Mouse (Mus musculus): ENCODE data around the gene Gpr34. TPM values are rescaled to one million over a fixed set of nuclear protein-coding genes. Genes with fewer than 3 reads are reported as not detected.

Gpr34 gene
- polyA plus RNA-seq, 1 experiment from 2014 or later = 3.4 TPM

GRCm38 (mm10) chrX:13618476-13618875 is 13.4 kb upstream of the Gpr34 start:
- Histone ChIP-seq H3K36me3 (ENCODE audit: control insufficient read depth, insufficient read depth, low read length) (no peaks in the 10 kb centered on the region), H3K27me3 (ENCODE audit: control insufficient read depth, insufficient read depth, low read length) (no peaks in the 10 kb centered on the region; the same call in 1 of the 2 replicates), H3K4me1 (replicated peaks; ENCODE audit: control insufficient read depth, insufficient read depth, low read length) (no peaks in the 10 kb centered on the region), H3K9me3 (ENCODE audit: control insufficient read depth, low read length) (no peaks in the 10 kb centered on the region), H3K9ac (ENCODE audit: low read depth, low read length) (no peak overlapping the region), H3K27ac (ENCODE audit: low read depth, low read length) (no peak overlapping the region), H3K4me2 (replicated peaks; ENCODE audit: low read depth, low read length) (no peak overlapping the region), H3K4me3 (ENCODE audit: low read depth, low read length) (no peak overlapping the region)
- DNase-seq (ENCODE audit: low spot score) = no peak
- 74% methylated on average over 4 of the region's 4 CpGs for WGBS
- no peak for ATAC-seq (ENCODE audit: low FRiP score)

DNA sequence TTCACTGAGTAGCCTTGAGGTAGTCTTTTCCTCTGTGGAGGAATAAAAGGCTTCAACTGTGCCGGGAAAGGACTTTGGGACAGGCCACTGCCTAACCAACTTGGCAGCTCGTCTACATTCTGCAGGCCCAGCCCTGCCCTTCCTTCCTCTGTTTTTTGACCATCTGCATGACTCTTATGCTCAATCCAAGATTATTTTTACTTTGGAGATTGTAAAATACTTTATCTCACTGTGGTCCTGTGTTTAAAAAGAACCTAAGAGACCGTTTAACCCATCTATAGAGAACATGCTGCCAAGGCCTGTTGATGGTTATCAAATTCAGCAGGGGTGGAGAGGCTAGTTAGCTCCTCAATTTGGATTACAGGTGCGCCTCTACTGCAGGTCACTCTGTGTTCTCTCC is 10.4 kb upstream of the Gpr34 start:
- no peaks in the 10 kb centered on the region for H3K9me3 ChIP-seq (ENCODE audit: control insufficient read depth, low read length)
- no peaks in the 10 kb centered on the region for H3K4me1 ChIP-seq (replicated peaks; ENCODE audit: control insufficient read depth, insufficient read depth, low read length)
- 85% methylated on average over 4 of the region's 4 CpGs for WGBS
- DNase-seq (ENCODE audit: low spot score) = no peak
- H3K27ac ChIP-seq (ENCODE audit: low read depth, low read length) = no peak overlapping the region
- H3K27me3 ChIP-seq (ENCODE audit: control insufficient read depth, insufficient read depth, low read length) = no peaks in the 10 kb centered on the region; the same call in 1 of the 2 replicates
- H3K9ac ChIP-seq (ENCODE audit: low read depth, low read length) = no peak overlapping the region
- H3K4me3 ChIP-seq (ENCODE audit: low read depth, low read length) = no peak overlapping the region
- no peak for ATAC-seq (ENCODE audit: low FRiP score)
- H3K36me3 ChIP-seq (ENCODE audit: control insufficient read depth, insufficient read depth, low read length) = no peaks in the 10 kb centered on the region
- no peak overlapping the region for H3K4me2 ChIP-seq (replicated peaks; ENCODE audit: low read depth, low read length)

GRCm38 (mm10) chrX:13622654-13623053 is 9.2 kb upstream of the Gpr34 start:
- Histone ChIP-seq H3K27me3 (ENCODE audit: control insufficient read depth, insufficient read depth, low read length) (no peaks in the 10 kb centered on the region; the same call in 1 of the 2 replicates), H3K27ac (ENCODE audit: low read depth, low read length) (no peak overlapping the region), H3K36me3 (ENCODE audit: control insufficient read depth, insufficient read depth, low read length) (no peaks in the 10 kb centered on the region), H3K4me2 (replicated peaks; ENCODE audit: low read depth, low read length) (no peak overlapping the region), H3K9me3 (ENCODE audit: control insufficient read depth, low read length) (no peaks in the 10 kb centered on the region), H3K4me3 (ENCODE audit: low read depth, low read length) (no peak overlapping the region), H3K4me1 (replicated peaks; ENCODE audit: control insufficient read depth, insufficient read depth, low read length) (no peaks in the 10 kb centered on the region), H3K9ac (ENCODE audit: low read depth, low read length) (no peak overlapping the region)
- DNase-seq (ENCODE audit: low spot score) (no peak), ATAC-seq (ENCODE audit: low FRiP score) (no peak)
- 88% methylated on average over 5 of the region's 5 CpGs for WGBS

DNA sequence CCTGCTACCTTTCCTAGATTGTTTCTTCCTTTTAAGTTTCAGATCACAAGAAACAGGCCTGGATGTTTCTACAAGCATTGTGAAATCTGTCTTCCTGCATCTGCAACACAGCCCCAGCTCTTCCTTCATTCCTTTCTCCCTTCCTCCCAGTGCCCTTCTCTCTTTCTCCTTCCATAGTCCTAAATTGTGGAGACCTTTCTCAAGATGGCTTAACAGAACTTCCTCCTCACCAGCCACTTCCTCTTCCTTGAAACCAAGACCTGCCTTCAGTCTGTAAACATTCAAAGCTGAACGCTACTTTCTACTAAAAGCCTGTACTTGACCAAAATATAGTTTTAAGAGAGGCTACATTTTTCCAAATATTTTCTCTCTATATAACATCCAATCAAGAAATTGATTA is 4.5 kb downstream of the Gpr34 start:
- no peaks in the 10 kb centered on the region for H3K9me3 ChIP-seq (ENCODE audit: control insufficient read depth, low read length)
- H3K4me2 ChIP-seq (replicated peaks; ENCODE audit: low read depth, low read length) = no peak overlapping the region
- ATAC-seq (ENCODE audit: low FRiP score) (no peak), DNase-seq (ENCODE audit: low spot score) (no peak)
- H3K9ac ChIP-seq (ENCODE audit: low read depth, low read length) = no peak overlapping the region
- no peaks in the 10 kb centered on the region for H3K4me1 ChIP-seq (replicated peaks; ENCODE audit: control insufficient read depth, insufficient read depth, low read length)
- H3K27ac ChIP-seq (ENCODE audit: low read depth, low read length) = no peak overlapping the region
- H3K36me3 ChIP-seq (ENCODE audit: control insufficient read depth, insufficient read depth, low read length) = no peaks in the 10 kb centered on the region
- no peaks in the 10 kb centered on the region for H3K27me3 ChIP-seq (ENCODE audit: control insufficient read depth, insufficient read depth, low read length)
- 81% methylated on average over 1 of the region's 1 CpGs for WGBS
- no peak overlapping the region for H3K4me3 ChIP-seq (ENCODE audit: low read depth, low read length)

GRCm38 (mm10) chrX:13638894-13639293 is 7.0 kb downstream of the Gpr34 start:
- 74% methylated on average over 2 of the region's 2 CpGs for WGBS
- H3K4me1 ChIP-seq (replicated peaks; ENCODE audit: control insufficient read depth, insufficient read depth, low read length) = no peaks in the 10 kb centered on the region
- DNase-seq (ENCODE audit: low spot score) = no peak
- no peaks in the 10 kb centered on the region for H3K9me3 ChIP-seq (ENCODE audit: control insufficient read depth, low read length)
- no peak overlapping the region for H3K4me2 ChIP-seq (replicated peaks; ENCODE audit: low read depth, low read length)
- no peak overlapping the region for H3K27ac ChIP-seq (ENCODE audit: low read depth, low read length)
- H3K36me3 ChIP-seq (ENCODE audit: control insufficient read depth, insufficient read depth, low read length) = no peaks in the 10 kb centered on the region
- H3K27me3 ChIP-seq (ENCODE audit: control insufficient read depth, insufficient read depth, low read length) = no peaks in the 10 kb centered on the region
- ATAC-seq (ENCODE audit: low FRiP score) = no peak
- no peak overlapping the region for H3K9ac ChIP-seq (ENCODE audit: low read depth, low read length)
- no peak overlapping the region for H3K4me3 ChIP-seq (ENCODE audit: low read depth, low read length)

GRCm38 (mm10) chrX:13651889-13652288 is 20.0 kb downstream of the Gpr34 start:
- no peak for DNase-seq (ENCODE audit: low spot score)
- Histone ChIP-seq H3K9me3 (ENCODE audit: control insufficient read depth, low read length) (no peaks in the 10 kb centered on the region), H3K27ac (ENCODE audit: low read depth, low read length) (no peak overlapping the region), H3K4me1 (replicated peaks; ENCODE audit: control insufficient read depth, insufficient read depth, low read length) (no peaks in the 10 kb centered on the region), H3K9ac (ENCODE audit: low read depth, low read length) (no peak overlapping the region), H3K27me3 (ENCODE audit: control insufficient read depth, insufficient read depth, low read length) (no peaks in the 10 kb centered on the region), H3K4me2 (replicated peaks; ENCODE audit: low read depth, low read length) (no peak overlapping the region), H3K36me3 (ENCODE audit: control insufficient read depth, insufficient read depth, low read length) (no peaks in the 10 kb centered on the region), H3K4me3 (ENCODE audit: low read depth, low read length) (no peak overlapping the region)
- 76% methylated on average over 2 of the region's 2 CpGs for WGBS
- no peak for ATAC-seq (ENCODE audit: low FRiP score)

DNA sequence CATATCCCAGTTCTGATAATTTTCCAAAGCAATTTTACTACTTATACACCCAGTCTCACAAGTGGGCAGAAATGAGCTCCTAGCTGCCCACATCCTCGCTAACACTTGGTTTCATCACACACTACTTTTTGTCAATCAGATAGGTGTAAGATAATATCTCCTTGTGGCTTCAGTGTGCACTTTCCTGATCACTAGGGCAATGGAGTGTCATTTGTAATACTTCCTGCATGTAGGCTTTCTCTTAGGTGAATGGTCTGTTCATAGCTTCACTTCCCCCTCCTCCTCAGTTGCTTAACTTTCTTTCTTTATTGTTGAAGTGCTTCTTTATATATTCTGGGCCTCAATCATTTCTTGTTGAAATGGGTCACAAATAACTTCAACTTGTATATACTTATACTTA is 20.4 kb downstream of the Gpr34 start:
- Histone ChIP-seq H3K27ac (ENCODE audit: low read depth, low read length) (no peak overlapping the region), H3K36me3 (ENCODE audit: control insufficient read depth, insufficient read depth, low read length) (no peaks in the 10 kb centered on the region), H3K4me3 (ENCODE audit: low read depth, low read length) (no peak overlapping the region), H3K9ac (ENCODE audit: low read depth, low read length) (no peak overlapping the region), H3K4me2 (replicated peaks; ENCODE audit: low read depth, low read length) (no peak overlapping the region), H3K4me1 (replicated peaks; ENCODE audit: control insufficient read depth, insufficient read depth, low read length) (no peaks in the 10 kb centered on the region), H3K27me3 (ENCODE audit: control insufficient read depth, insufficient read depth, low read length) (no peaks in the 10 kb centered on the region), H3K9me3 (ENCODE audit: control insufficient read depth, low read length) (no peaks in the 10 kb centered on the region)
- 94% methylated on average over 1 of the region's 1 CpGs for WGBS
- ATAC-seq (ENCODE audit: low FRiP score) = no peak
- DNase-seq (ENCODE audit: low spot score) = no peak

- Histone ChIP-seq H3K4me1 (replicated peaks; ENCODE audit: control insufficient read depth, insufficient read depth, low read length) (no peaks in the 10 kb centered on the region), H3K36me3 (ENCODE audit: control insufficient read depth, insufficient read depth, low read length) (no peaks in the 10 kb centered on the region), H3K4me3 (ENCODE audit: low read depth, low read length) (no peak overlapping the region), H3K27me3 (ENCODE audit: control insufficient read depth, insufficient read depth, low read length) (no peaks in the 10 kb centered on the region), H3K4me2 (replicated peaks; ENCODE audit: low read depth, low read length) (no peak overlapping the region), H3K9me3 (ENCODE audit: control insufficient read depth, low read length) (no peaks in the 10 kb centered on the region), H3K9ac (ENCODE audit: low read depth, low read length) (no peak overlapping the region), H3K27ac (ENCODE audit: low read depth, low read length) (no peak overlapping the region)
- no peak for ATAC-seq (ENCODE audit: low FRiP score)
- WGBS = 86% methylated on average over 3 of the region's 3 CpGs
- DNase-seq (ENCODE audit: low spot score) = no peak
Measured at GRCm38 (mm10) chrX:13655005-13655421, 23.1 kb downstream of the Gpr34 start.

DNA sequence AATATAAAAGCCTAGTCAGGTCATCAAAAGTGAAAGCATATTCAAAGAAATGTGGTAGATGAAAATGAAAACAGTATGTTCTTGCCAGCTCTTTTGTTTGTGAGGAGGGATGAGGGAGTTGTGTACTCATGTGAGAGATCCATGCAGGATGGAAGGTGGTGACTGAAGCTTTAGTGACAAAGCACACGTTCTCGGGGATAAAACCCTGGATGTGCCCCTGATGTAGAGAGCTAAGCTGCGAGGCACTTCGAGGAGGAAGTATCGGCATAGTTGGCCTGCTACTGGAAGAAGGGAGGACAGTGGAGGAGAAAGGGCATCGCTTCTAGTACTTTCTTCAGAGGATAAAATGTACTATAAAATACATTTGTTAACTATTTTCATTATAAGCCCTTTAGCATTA is 24.0 kb downstream of the Gpr34 start:
- no peak overlapping the region for H3K4me2 ChIP-seq (replicated peaks; ENCODE audit: low read depth, low read length)
- WGBS = 88% methylated on average over 6 of the region's 6 CpGs

More for the DNA sequence above, 24.0 kb downstream of the Gpr34 start:
- H3K9ac ChIP-seq (ENCODE audit: low read depth, low read length) = no peak overlapping the region
- no peak overlapping the region for H3K27ac ChIP-seq (ENCODE audit: low read depth, low read length)
- no peak for ATAC-seq (ENCODE audit: low FRiP score)
- DNase-seq (ENCODE audit: low spot score) = no peak
- no peaks in the 10 kb centered on the region for H3K4me1 ChIP-seq (replicated peaks; ENCODE audit: control insufficient read depth, insufficient read depth, low read length)
- no peak overlapping the region for H3K4me3 ChIP-seq (ENCODE audit: low read depth, low read length)
- H3K27me3 ChIP-seq (ENCODE audit: control insufficient read depth, insufficient read depth, low read length) = no peaks in the 10 kb centered on the region
- no peaks in the 10 kb centered on the region for H3K9me3 ChIP-seq (ENCODE audit: control insufficient read depth, low read length)
- H3K36me3 ChIP-seq (ENCODE audit: control insufficient read depth, insufficient read depth, low read length) = no peaks in the 10 kb centered on the region
